Mouse (Mus musculus) spleen, adult 2 months (tissue): ENCODE measurements around the gene Lama1.

Source experiments
- CTCF ChIP-seq: fragments of 200-500 bp; IDR thresholded peaks from 2 replicates; pipeline ENCODE4 v1.5.1; 2011; ENCODE audit warnings: mild to moderate bottlenecking, inconsistent platforms; ENCODE audit not compliant: insufficient read depth, insufficient read length, insufficient replicate concordance; ENCODE audit errors: extremely low read depth
- POLR2A ChIP-seq: fragments of 200-500 bp; IDR thresholded peaks from 2 replicates; pipeline ENCODE4 v1.6.1; 2011; ENCODE audit warnings: low read depth, low read length, inconsistent platforms

GRCm38 (mm10) chr17:67726601-67727000 is 29.5 kb downstream of the Lama1 start:
- TF ChIP-seq POLR2A (no peak), CTCF (no peak)
